Mouse (Mus musculus) adrenal gland, postnatal 14 days (tissue): ENCODE measurements around the gene Anxa1. TPM values are rescaled to one million over a fixed set of nuclear protein-coding genes. Genes with fewer than 3 reads are reported as not detected.
A peak's percentile ranks its signal among the peaks of the same experiment; 100 is the strongest.

ENCODE experiments used
- DNase-seq: peaks from one replicate; pipeline ENCODE4 v3.0.0; 2021; ENCODE audit warnings: mixed read lengths
- total RNA-seq: library from RNA; stranded (reverse); gene quantifications from 2 replicates; pipeline ENCODE4 v1.2.3, GENCODE M21; 2021

Anxa1 gene
- total RNA-seq, 1 experiment from 2014 or later: 20.9 TPM

DNA sequence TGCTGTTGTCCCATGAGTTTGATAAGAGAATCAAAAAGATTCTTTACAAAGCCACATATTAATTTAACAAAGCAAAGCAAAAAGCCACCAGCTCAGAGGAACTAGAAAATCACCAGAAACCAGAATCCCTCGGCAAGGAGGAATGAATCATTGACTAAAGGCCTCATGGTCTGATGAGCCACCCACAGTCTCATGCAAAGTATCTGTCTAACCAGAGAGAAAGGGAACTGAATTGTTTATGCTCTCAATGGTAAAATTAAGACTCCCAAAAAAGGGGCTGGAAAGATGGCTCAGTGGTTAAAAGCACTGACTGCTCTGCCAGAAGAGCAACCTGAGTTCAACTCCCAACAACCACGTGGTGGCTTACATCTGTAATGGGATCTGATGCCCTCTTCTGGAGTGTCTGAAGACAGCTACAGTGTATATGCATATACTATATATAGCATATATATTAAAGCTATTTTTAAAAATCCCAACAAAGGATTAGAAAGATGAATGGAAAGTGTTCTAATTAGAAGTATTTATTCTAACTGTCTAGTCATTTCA, 9.5 kb downstream of the Anxa1 start:
- no peak for DNase-seq

DNA sequence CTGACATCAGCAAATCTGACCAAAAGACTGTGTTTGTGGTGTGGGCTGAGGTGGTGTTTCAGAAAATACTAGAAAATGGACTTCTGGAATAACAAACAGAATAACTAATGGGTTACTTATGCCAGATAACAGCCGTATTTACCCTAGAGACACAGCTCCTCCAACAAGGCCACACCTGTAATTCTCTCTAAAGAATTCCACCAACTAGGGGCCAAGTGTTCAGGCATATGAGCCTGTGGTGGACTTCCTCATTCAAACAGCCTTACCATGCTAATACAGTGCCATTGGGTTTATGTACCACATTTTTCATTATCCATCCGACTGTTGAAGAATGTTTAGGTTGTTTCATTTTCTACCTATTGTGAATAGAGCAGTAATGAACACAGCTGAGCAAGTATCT, 20.6 kb downstream of the Anxa1 start:
- no peak for DNase-seq

DNA sequence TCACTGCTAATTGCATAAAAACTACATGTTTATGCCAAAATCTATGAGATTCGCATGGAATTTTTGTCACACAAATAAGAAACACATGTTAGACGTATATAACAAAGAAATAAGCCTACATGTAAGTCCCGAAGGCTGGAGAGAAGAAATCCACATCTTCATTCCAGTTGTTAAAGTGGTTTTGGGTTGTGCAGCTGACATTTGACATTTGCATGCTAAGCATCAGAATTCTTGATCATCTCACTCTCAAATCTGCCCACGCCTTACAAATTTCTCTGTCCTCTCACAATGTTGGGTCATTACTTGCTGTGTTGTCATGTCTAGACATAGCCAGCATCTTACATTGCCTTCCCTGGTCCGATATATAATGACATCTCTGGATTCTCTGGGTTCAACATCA, 24.2 kb downstream of the Anxa1 start:
- DNase-seq: no peak

DNA sequence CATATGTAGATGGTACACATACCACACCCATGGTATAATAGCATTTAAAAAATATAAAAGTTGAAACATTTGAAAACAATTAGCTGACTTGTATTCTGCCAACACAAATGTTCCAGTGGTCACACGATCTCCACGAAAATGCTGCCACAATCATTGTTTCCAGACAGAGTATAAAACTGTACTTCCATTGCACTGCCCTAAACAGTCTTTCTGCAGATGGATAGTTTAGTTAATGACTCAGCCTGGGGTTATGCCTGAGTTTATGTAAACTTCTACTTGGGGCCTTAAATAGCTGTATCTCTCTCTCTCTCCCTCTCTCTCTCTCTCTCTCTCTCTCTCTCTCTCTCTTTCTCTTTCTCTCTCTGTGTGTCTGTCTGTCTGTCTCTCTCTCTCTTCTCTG, 24.7 kb downstream of the Anxa1 start:
- no peak for DNase-seq

DNA sequence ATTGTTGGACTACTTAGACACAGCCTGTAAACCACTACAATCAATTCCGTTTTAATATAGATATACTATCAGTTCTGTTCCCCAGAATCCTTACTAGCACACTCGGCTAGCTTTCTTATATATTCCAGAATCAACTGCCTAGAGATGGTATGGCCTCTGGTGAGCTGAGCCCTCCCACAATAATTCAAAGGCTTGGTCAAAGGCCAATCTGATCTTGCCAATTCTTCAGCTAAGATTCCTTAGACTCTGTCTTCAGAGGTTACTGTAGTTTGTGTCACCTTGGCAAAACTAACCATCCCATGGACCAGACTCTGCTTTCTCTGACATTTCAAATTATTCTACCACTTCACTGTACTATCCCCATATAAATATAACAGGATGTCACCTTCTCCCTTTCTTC, 25.4 kb downstream of the Anxa1 start:
- no peak for DNase-seq

DNA sequence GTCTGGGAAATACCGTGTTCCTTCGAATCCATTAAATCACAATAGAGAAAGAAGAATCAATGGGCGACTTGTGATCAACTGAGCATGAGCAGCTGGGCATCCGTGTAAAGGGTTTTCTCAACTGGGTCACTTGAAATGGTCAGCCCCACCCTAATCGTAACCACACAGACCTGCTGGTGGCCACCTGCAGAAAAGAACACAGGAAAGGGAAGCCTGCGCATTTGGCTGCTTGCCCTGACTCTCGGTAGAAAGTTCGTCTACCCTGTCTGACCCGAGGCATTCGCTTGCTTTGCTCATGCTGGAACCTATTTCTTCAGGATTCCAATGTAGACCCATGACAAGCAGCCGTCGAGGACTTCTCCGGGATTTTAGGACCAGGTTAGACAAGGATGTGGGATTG, 25.8 kb downstream of the Anxa1 start:
- DNase-seq: no peak

DNA sequence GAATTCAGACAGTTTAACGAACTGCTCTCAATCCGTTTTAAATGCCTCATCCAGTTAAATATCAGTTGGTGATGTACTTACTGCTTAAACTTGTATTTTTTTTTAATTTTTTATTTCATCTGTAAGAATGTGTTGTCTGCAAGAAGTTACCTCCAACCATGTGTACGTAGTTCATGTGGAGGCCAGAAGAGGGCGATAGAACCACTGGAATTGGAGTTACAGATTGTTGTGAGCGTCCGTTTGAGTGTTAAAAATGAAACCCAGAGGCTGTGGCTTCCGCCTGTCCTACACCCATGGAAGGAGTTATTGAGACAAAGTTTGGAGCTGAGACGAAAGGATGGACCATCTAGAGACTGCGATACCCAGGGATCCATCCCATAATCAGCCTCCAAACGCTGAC, 27.5 kb downstream of the Anxa1 start:
- DNase-seq: no peak

DNA sequence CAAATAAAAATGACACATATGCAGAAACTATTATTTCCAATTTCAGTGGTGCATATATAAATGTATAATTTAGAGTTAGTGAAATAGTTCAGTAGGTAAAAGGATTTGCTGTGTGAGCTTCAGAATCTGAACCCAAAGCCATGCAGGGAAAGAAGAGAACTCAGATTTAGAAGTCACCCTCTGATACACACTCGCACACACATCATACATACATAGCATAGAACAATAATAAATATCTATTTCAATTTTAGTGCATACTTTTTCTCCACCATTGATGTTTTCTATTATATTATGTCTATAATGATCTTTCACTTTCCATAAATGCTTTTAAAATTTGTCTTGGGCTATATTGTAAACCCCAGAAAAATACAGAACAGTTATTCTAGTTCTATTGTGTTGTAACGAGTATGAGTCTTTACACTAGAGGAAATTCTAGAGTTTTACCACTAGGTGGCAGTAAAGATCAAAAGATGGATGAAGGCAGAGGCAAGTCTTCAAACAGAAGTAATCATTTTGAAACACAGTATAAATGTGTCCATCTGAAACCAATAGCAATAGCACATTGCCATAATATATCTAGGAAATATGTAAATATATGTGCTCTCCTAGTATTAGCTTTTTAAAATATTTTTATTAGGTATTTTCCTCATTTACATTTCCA, 28.7 kb downstream of the Anxa1 start:
- no peak for DNase-seq

DNA sequence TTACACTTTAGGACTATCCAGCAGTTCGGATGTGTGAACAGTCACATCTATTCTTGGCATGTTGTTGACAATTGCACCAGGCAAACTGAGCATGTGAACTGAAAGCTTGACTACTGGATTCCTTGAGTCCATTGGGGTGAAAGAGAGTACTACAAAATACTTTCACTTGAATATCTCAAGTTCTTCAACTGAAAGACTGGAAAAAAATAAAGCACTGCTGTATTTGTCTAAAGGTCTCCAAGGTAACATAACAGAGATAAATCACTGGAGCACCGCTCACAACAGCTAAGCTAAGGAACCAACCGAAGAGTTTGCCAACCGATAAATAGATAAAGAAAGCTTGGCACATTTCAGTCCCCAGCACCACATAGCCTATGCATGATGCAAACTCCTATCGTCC, 32.1 kb downstream of the Anxa1 start:
- no peak for DNase-seq

DNA sequence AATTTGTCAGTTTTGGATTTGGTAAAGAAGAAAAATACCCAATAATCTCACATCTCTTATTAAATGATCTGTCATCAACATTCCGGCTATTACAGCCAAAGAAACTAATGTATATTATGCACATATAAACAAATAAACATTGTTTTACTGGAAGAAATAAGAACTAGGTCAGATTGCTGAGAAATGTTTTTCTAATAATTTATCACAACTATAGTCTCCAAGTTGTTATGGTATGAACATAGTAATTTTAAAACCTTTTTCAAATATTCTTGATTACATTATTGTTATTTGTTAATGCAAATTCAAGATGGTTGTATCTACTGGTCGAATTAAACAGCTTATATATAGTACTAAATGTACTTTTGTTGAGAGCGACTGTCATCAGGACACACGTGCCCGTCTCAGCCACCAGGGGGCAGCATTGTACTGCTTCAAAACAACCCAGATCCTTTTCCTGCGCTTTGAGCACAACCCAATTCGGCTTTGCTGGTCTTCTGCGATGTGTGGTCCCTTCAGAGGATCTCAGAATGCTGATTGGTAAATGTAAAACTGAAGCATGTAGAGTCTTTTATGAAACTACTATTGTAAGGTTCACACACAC, 45.3 kb downstream of the Anxa1 start:
- DNase-seq: peak; percentile 83

DNA sequence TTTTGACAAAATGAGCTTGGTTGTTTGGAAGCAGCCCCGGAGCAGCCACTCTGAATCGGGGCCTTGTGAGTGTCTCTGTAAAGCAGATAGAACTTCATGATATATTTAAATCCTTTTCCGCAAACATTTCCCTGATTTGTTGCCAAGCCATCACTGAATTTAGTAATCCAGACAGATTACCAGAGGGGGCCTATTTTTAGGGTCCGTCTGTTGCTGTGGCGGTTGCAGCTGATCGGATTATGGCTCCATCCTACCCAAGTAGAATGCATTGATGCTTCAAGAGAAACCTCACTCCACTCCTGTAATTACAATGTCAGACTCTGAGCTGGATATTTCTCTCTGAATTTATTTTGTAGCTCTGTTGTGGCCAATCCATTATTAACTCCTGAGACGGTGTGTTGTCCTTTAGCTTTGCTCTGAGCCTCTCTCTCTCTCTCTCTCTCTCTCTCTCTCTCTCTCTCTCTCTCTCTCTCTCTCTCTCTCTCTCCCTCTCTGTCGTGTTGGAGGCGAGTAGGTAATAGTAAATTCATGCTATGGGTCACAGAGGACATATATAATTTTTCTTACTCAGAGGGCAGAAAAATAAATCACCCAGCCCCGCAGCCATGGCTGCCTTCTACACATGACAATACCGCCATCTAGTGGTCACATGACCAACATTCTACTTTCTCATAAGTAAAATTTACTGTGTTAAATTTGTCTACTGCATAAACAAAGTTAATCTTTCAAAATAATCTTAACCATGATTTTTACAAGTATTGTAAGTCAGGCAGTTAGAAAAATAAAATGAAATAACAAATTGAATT, 46.0 kb downstream of the Anxa1 start:
- DNase-seq: peak; percentile 41

DNA sequence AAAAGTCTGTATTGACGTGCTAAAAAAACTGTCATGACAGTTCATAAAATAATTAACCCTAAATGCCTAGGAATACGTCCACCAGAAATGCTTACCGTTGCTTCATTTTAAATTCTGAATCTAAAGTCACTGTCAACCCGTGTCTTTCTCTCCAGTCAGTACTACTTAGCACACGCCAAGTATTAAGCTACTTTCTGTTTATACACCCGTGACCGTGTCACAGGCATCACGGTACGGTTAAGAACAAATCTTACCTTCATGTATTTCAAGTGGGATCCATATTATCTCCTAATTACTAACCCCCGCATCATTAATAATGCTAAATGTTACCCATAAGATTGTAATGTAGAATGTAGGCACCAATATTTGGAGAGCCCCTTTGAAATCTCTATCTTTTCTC, 46.7 kb downstream of the Anxa1 start:
- DNase-seq: no peak

Other genes with a start within 250 kb of the Anxa1 start
- 56.6 and 79.4 TPM in 2 replicates for gene Aldh1a1, start 101.8 kb upstream of the Anxa1 start, total RNA-seq